Mouse (Mus musculus) ES-E14 (cell line): ENCODE results near the gene Plgrkt. TPM values are rescaled to one million over a fixed set of nuclear protein-coding genes. Genes with fewer than 3 reads are reported as not detected.

Experiments used
- DNase-seq: peaks from one replicate; pipeline ENCODE4 v3.0.0-alpha.2; 2013; ENCODE audit warnings: low read depth, low spot score
- H3K27ac ChIP-seq: 2 replicates; pipeline ENCODE4 v1.5.1; 2012; ENCODE audit warnings: low read depth, mild to moderate bottlenecking, low read length, moderate library complexity, mixed read lengths; ENCODE audit not compliant: poor library complexity, insufficient read depth, severe bottlenecking
- H3K36me3 ChIP-seq: 2 replicates; pipeline ENCODE4 v1.6.1; 2012; ENCODE audit warnings: mild to moderate bottlenecking, low read length, moderate library complexity, mixed read lengths; ENCODE audit not compliant: control insufficient read depth, poor library complexity, insufficient read depth, severe bottlenecking
- H3K4me1 ChIP-seq, 2 experiments: fragments of 150-350 bp in 1 of 2; sonication (generic) in 1 of 2; 2 replicates each; pipeline ENCODE4 v1.6.1; 2012; ENCODE audit warnings: low read length in 2 of 2, mild to moderate bottlenecking in 1 of 2, mixed read lengths in 1 of 2; ENCODE audit not compliant: control insufficient read depth in 2 of 2, insufficient read depth in 2 of 2, poor library complexity in 1 of 2
- H3K4me3 ChIP-seq, 2 experiments: fragments of 150-350 bp in 1 of 2; sonication (generic) in 1 of 2; 2 replicates each; pipeline ENCODE4 v1.5.1; 2012; ENCODE audit warnings: low read length in 2 of 2, low read depth in 1 of 2, mild to moderate bottlenecking in 1 of 2, mixed read lengths in 1 of 2; ENCODE audit not compliant: insufficient read depth in 1 of 2, poor library complexity in 1 of 2, severe bottlenecking in 1 of 2
- H3K9ac ChIP-seq: 2 replicates; pipeline ENCODE4 v1.6.1; 2012; ENCODE audit warnings: low read depth, mild to moderate bottlenecking, low read length, mixed read lengths; ENCODE audit not compliant: poor library complexity, insufficient read depth, severe bottlenecking
- H3K9me3 ChIP-seq: fragments of 150-350 bp; sonication (generic); 2 replicates; pipeline ENCODE4 v1.6.1; 2012; ENCODE audit warnings: low read depth, mild to moderate bottlenecking, low read length; ENCODE audit not compliant: control insufficient read depth, insufficient read depth
- CHD2 ChIP-seq: IDR thresholded peaks from 2 replicates; pipeline ENCODE4 v1.6.1; 2014; ENCODE audit warnings: mild to moderate bottlenecking, low read depth, low read length, inconsistent platforms
- HCFC1 ChIP-seq: IDR thresholded peaks from 2 replicates; pipeline ENCODE4 v1.6.1; 2012; ENCODE audit warnings: low read length, inconsistent platforms, borderline replicate concordance; ENCODE audit not compliant: insufficient read depth
- MAFK ChIP-seq: IDR thresholded peaks from 2 replicates; pipeline ENCODE4 v1.6.1; 2014; ENCODE audit warnings: mild to moderate bottlenecking, low read depth, low read length, inconsistent platforms; ENCODE audit not compliant: insufficient read depth
- ZC3H11A ChIP-seq: IDR thresholded peaks from 2 replicates; pipeline ENCODE4 v1.6.1; 2012; ENCODE audit warnings: low read depth, mild to moderate bottlenecking, inconsistent platforms, low read length, borderline replicate concordance
- ZNF384 ChIP-seq: IDR thresholded peaks from 2 replicates; pipeline ENCODE4 v1.6.1; 2012; ENCODE audit warnings: low read depth, low read length, inconsistent platforms
- in situ Hi-C, 2 experiments: fragments of 600-800 bp; cut with MboI; formaldehyde crosslinking; loops; one replicate each; pipeline ENCODE4 v1.15.1; 2025; ENCODE audit warnings: low sequenced_read_pairs in 2 of 2, inconsistent platforms in 1 of 2; ENCODE audit not compliant: unreplicated experiment in 2 of 2
- total RNA-seq: library from RNA; depleted of rRNA; stranded (reverse); fragments of 300-350 nt; gene quantifications from 2 replicates; pipeline ENCODE4 v1.2.3, GENCODE M21; 2012

Plgrkt gene
- total RNA-seq, 1 experiment, result 15.7 TPM

- no peak overlapping the region for H3K27ac ChIP-seq
- no peaks in the 10 kb centered on the region for H3K9me3 ChIP-seq
- in situ Hi-C loops, result no loop called here
- no peak overlapping the region for H3K4me3 ChIP-seq
- no peak for TF ChIP-seq MAFK
- no peak for TF ChIP-seq ZC3H11A
- no peak for TF ChIP-seq HCFC1
- no peak for TF ChIP-seq CHD2
- no peak for TF ChIP-seq ZNF384
- H3K4me1 ChIP-seq, result no peaks in the 10 kb centered on the region
- no peaks in the 10 kb centered on the region for H3K36me3 ChIP-seq
- no peak overlapping the region for H3K9ac ChIP-seq
- no peak for DNase-seq
Measured at GRCm38 (mm10) chr19:29412476-29413420, 45.6 kb upstream of the Plgrkt start.

DNA sequence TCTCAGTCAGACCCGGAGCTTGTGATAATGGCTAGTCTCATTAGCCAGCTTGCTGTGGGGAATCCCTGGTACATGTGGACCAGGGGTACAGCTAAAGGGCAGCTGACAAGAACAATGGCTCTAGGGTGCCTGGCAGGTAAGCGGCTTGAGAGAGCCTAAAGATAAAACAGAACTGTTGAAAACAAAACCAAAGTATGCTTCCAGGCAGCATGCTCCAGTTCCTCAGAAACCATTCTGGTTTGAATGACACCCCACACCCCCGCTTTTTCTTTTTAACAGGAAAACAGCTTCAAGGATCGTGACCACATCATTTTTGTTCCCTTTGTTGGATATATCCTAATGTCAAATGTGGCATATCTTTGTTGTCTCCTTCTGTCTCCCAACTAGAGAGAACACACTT lies 43.4 kb upstream of the Plgrkt start, which contains the start of gene Pdcd1lg2:
TSS of gene Pdcd1lg2 (plus strand) at position 301 of the 400 bp plus-strand sequence.
- Histone ChIP-seq H3K27ac (no peak within 1 kb of the TSS), H3K9me3 (no peaks in the 10 kb centered on the region), H3K4me1 (no peaks in the 10 kb centered on the region), H3K9ac (no peak within 1 kb of the TSS), H3K36me3 (no peaks in the 10 kb centered on the region), H3K4me3 (no peak within 1 kb of the TSS)
- in situ Hi-C loops, result no loop called here
- TF ChIP-seq CHD2 (no peak), HCFC1 (no peak), ZC3H11A (no peak), ZNF384 (no peak)
- DNase-seq, result no peak

GRCm38 (mm10) chr19:29406042-29407017 lies 39.1 kb upstream of the Plgrkt start:
- no peaks in the 10 kb centered on the region for H3K9me3 ChIP-seq
- H3K9ac ChIP-seq, result no peak overlapping the region
- no peak for TF ChIP-seq MAFK
- no peak for TF ChIP-seq CHD2
- no peak for TF ChIP-seq ZC3H11A
- TF ChIP-seq ZNF384, result no peak
- no peak overlapping the region for H3K4me3 ChIP-seq
- H3K4me1 ChIP-seq, result no peaks in the 10 kb centered on the region
- no peaks in the 10 kb centered on the region for H3K36me3 ChIP-seq
- in situ Hi-C loops, result no loop called here
- DNase-seq, result no peak
- H3K27ac ChIP-seq, result no peak overlapping the region

DNA sequence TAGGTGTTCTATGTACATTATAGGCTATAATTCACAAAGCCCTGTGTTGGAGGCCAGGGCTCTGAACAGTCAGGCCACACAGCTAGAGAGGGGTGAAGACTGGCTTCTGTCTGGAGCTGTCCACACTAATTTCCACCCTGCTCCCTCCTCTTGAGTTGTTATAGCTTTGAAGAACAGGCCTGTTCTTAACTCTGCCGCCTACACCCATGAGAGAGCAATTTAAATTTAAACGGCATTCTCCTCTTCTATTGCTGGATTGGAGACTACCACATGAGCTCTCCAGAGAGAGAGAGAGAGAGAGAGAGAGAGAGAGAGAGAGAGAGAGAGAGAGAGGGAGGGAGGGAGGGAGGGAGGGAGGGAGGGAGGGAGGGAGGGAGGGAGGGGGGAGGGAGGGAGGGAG lies 38.2 kb upstream of the Plgrkt start:
- Histone ChIP-seq H3K36me3 (no peaks in the 10 kb centered on the region), H3K9me3 (no peaks in the 10 kb centered on the region), H3K4me1 (no peaks in the 10 kb centered on the region), H3K27ac (no peak overlapping the region), H3K9ac (no peak overlapping the region), H3K4me3 (no peak overlapping the region)
- in situ Hi-C loops, result no loop called here
- no peak for TF ChIP-seq HCFC1
- DNase-seq, result no peak
